Mouse (Mus musculus): ENCODE measurements around the gene Lsamp.

The Lsamp gene

DNA sequence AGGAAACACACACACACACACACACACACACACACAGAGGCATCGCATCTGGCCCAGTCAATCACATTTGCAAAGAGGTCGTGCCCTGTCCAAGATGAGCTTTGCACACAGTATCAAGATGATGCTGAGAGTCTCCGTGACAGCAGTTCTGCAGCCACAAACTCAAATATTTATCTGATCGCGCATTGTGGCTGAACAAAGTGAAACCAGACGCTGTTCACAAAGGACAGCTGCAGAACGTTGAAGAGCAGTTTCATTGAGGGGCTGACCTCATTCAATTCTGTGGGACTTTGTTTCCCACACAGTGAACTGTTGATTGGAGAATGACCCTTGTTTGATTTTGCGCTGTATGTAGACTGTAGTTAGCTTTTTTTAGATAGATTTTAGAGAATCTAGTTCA is 2168.5 kb downstream of the Lsamp start:
- DNase-seq (ENCODE audit: extremely low read depth, low read depth, low spot score): no peak

DNA sequence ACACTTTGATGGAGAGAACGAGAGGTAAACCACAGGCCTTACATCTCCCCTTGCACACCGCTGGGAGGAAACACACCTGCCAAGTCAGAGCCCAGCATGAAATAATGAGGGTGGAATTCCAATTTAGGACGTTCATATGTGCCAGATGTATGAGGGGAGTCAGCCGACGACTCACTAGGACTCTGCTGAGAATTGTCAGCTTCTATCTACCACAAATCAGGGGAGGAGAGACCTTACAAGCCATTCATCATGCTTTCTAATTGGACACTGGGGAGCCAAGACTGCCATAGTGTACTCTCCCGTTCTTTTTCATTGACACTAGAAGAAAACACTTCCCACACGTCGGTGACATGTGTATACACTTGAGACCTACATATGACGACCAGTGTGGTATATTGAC is 2173.7 kb downstream of the Lsamp start:
- no peak for DNase-seq (ENCODE audit: extremely low read depth, low read depth, low spot score)

DNA sequence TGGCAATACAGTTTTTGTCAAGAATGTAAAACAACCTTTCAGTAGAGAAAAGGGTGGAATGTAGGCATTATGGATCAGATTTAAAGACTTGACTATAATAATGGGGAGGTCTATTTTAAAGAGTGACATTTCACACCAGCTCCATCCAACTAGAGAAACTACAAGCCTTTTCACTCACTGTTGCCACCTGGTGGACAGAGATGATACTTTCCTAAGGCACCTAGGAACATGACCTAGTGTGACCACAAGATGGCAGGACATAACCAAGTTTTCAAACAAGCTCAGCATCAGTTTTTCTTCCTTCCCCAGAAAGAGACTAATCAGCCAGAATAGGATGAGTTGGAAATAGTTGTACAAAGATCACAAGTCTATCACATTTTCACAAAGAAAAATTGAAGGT is 2180.8 kb downstream of the Lsamp start:
- no peak for DNase-seq (ENCODE audit: extremely low read depth, low read depth, low spot score)

DNA sequence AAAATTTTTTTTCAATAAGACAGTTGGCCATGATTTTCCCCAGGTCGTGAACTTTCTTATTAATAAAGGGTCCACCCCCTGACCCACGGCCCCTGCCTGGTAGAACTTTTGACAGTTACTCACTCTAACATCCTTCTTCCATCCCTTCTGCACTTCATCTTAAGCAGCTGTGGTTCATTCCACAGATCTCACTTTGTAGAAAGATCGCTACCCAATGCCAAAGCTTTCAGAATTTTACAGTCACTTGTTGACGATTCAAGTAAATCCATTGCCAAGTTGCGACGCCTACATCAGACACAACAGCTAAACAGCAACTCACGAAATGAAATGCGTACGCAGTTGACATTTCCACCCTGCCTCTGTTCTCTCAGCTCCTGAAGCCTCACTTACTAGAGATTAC is 2184.1 kb downstream of the Lsamp start:
- DNase-seq (ENCODE audit: extremely low read depth, low read depth, low spot score): no peak

DNA sequence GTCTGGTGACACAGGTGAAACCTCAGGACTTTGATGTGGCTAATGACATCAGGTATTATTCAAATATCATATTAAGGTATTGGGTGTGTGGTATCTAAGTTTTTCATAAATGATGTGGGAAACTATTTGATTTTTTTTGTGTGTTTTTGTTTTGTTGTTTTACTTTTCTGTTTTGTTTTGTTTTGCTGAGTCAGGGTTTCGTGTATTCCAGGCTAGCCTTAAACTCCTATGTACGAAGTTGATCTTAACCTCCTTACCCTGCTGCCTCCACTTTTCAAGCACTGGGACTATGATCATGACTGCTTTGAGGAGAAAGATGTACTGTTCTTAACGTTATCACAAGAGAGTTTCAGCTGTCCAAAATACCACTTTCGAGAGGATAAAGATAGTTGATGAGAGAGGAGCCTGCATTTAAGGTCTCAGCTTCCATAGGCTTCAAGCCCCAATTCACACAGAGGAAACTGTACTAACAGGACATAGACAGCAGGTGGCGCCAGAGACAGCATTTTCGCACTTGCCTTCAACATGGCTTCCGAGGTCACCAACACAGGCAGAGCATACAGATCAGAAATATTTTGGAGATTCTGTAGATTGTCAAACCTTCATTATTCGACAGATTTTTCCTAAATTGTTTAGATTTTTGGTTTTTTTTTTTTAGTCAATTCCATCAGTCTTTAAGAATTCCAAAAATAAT is 2185.4 kb downstream of the Lsamp start:
- DNase-seq (ENCODE audit: extremely low read depth, low read depth, low spot score): no peak

DNA sequence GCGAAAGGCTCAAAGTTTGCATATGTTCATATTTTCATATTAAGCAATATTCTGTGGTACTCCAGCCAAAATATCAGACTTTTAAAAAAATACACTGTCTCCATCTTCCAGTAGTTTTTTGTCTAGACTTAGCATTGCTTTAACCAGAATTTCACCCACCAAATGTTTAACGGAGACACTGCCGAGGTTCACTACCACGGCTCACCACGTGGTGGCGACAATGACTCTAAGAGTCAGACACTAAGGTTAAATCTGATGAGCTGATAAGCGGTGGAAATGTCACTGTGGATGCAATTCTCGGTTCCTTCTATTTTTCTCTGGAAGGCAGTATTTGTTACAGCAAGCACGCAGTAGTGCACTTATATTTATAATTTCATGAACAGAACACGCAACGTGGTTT is 2188.3 kb downstream of the Lsamp start:
- no peak for DNase-seq (ENCODE audit: extremely low read depth, low read depth, low spot score)

DNA sequence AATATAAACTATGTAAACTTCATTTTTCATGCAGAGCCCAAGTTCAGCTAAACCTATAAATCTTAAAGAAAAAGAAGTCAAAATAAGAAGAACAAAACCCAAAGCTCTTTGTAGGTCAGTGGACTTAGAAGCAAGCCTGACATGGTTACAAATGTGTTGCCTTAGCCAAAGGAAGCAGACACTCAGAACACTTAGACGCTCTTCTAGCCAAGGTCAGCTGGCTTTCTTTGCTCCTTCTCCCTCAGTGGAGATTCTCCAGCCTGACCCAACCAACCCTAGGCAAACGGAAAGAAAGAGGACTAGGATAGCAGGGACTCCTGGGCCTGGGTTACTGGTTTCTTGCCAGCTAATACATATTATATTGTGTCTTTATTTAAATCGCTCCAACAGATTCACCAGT is 2194.7 kb downstream of the Lsamp start:
- no peak for DNase-seq (ENCODE audit: extremely low read depth, low read depth, low spot score)

DNA sequence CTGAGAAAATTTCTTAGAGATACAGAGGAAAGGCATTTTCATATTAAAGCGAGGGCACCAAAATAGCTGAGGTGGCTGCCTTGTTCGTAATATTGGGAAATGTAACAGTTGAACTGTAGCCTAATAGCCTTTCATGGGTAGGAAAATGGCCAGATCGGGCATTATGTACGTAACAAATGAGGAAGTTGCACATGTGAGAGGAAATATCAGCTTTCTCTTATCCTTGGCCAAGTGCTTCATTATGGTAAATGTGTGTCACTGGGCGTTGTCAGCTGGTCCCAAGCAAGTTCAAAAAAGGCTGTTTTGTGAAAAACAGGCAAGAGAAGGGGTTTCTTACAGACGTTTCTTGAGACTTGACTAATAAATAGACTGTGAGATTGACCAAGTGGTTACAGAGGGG is 2195.9 kb downstream of the Lsamp start:
- DNase-seq (ENCODE audit: extremely low read depth, low read depth, low spot score): no peak

DNA sequence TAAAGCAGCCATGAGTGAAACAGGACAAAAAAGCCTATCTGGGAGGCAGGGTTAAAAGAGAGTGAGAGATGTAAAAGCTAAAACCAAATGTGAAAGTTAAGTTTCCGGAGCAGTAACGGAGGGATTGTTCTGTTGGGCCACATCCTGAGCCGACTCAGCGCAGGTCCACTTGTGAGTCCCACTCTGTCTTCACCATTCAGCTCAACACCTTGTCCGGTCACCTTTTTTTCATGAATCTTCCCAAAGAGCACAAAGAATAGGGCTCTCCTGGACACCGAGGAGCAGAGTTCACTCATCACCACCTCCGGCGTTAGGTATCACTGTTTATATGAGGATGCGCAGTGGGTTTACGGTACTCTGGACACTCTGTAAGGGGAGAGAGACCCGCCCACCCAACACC is 2196.3 kb downstream of the Lsamp start:
- no peak for DNase-seq (ENCODE audit: extremely low read depth, low read depth, low spot score)

DNA sequence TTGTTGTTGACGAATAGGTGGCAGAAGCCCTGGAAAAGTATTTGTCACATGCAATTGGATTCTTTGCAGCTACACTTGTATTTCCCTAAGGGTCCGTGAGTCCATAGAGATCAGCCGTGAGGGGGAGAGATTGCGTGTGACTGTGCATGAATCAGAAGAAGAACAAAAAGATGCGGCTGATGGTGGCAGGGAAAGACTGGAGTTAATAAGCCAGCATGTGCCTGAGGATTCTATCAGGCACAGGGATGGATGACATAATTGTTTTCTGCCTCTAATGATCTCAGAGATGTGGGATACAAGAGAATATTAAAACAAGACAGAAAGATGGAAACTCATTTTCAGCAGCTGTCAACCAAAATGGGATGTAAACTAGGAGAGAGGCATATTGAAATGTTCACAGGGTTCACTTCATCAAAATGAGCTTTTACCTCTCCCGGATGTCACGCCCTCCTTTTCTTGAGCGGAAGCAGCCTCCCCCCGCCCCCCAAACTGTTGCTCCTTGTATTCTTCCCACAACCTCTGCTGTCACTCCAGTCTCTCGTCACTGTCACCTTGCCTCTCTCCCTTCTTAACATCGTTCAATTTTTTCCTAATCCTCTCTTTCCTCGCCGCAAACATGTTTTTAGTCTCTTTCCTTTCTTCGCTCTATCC is 2205.4 kb downstream of the Lsamp start:
- DNase-seq (ENCODE audit: extremely low read depth, low read depth, low spot score): no peak

DNA sequence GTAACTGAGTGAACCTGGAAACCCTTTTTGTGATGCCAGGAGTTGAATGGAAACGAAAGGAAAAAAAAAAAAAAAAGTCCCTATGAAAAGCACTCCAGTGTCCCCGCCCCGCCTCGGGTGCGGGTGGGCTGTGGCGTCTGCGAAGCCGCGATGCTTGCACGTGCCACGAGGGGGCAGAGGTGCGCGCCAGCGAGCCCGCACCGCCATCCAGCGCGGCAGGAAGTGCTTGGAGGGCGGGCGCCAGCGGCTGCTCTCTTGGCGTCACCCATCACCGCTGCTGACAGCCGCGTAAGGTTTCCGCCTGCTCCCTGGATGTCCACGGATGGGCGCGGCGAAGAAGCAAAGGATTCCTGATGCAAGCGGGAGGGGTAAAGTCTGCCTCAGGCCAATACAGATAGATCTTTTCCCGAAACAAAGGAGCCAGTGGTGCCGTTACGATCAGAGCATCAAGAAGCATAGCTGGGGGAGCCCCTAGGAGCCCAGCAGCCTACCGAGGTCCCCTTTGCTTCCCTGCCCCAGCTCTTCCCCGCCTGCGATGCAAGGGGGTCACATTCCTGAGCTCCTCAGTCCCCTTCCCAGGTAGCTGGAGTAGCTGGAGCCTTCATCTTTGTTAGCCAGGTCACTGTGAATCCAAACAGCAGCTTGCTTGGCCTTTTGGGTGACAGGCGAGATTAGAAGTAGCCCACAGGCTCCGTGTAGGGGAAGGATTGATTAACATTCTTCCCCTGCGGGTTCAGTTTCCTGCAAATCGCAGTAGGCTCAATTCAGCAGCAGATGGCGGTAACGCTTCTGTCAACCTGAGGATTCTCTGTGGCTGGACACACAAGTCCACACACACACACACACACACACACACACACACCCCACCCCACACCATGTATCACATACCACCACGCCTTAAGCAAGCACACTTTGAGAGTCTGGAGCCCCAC is 2206.2 kb downstream of the Lsamp start:
- no peak for DNase-seq (ENCODE audit: extremely low read depth, low read depth, low spot score)
